Mouse (Mus musculus): ENCODE data around the gene Adam15. TPM values are rescaled to one million over a fixed set of nuclear protein-coding genes. Genes with fewer than 3 reads are reported as not detected.

Adam15 gene
- polyA plus RNA-seq, 1 experiment from 2014 or later: 143 TPM

- Histone ChIP-seq H3K27ac (no peak overlapping the region), H3K36me3 (ENCODE audit: inconsistent target) (peaks cover 27% of the 10 kb centered on the region), H3K4me3 (ENCODE audit: inconsistent target) (no peak overlapping the region), H3K79me2 (ENCODE audit: inconsistent target) (peaks cover 43% of the 10 kb centered on the region)
- 85% methylated on average over 26 of the region's 31 CpGs for WGBS (ENCODE audit: missing documents)
Observed at GRCm38 (mm10) chr3:89379388-89380131, 29.8 kb upstream of the Adam15 start.

DNA sequence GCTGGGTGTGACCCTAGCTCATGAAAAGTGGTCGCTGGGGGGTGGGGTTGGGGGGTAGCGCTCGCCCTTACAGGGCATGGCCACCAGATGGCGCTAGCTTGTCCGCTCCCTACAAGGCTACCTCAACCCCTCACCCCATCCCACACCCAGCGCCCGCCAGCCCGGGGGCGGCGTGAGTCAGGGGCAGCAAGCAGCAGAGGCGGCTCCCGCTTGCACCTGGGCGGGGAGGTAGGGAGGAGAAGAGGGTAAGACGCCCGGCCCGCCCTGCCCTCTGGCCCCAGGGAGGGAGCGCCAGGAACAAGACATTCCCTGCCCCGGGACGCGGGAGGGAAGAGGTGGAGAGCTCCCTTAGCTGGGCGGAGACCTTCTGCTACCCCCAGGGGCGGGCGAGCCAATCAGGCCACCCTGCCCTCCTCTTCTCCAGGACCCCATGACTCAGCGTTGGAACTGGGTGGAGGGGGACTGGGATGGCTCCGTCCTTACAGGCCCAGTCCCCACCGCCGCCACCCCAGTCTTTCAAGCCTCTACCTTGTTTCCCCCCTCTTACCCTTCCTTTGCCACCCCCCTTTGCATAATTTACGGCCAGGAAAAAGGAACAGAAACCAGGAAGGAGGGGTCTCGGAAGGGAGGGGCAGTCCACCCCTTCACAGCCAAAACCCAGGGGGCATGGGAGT is 28.7 kb upstream of the Adam15 start:
- H3K36me3 ChIP-seq (ENCODE audit: inconsistent target): peaks cover 27% of the 10 kb centered on the region
- WGBS (ENCODE audit: missing documents): 12% methylated on average over 26 of the region's 29 CpGs
- peaks cover 33% of the 10 kb centered on the region for H3K79me2 ChIP-seq (ENCODE audit: inconsistent target)
- H3K4me3 ChIP-seq (ENCODE audit: inconsistent target): no peak overlapping the region
- H3K27ac ChIP-seq: no peak overlapping the region

DNA sequence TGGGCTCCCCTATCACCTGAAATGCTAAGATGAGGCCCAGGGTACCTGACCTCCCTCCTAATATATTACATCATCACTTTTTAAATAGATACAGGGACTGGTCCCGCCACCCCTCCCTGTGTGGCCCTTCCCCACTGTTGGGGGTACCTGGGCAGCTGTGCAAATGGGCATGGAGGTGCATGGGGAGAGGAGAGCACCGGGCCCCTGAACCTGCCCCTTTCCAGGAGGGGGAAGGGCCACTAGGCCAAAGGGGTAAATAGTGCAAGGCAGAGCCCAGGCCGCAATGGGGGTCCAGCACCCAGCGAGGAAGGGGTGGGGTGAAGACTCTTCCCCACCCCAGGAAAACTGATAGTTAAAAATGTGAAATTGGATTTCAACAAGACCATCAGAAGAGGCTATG is 28.0 kb upstream of the Adam15 start:
- Histone ChIP-seq H3K4me3 (ENCODE audit: inconsistent target) (no peak overlapping the region), H3K27ac (no peak overlapping the region), H3K36me3 (ENCODE audit: inconsistent target) (peaks cover 27% of the 10 kb centered on the region), H3K79me2 (ENCODE audit: inconsistent target) (peaks cover 26% of the 10 kb centered on the region)
- WGBS (ENCODE audit: missing documents): 82% methylated on average over 4 of the region's 4 CpGs

GRCm38 (mm10) chr3:89373581-89374231 is 23.9 kb upstream of the Adam15 start:
- Histone ChIP-seq H3K4me3 (ENCODE audit: inconsistent target) (no peak overlapping the region), H3K27ac (no peak overlapping the region), H3K36me3 (ENCODE audit: inconsistent target) (no peaks in the 10 kb centered on the region), H3K79me2 (ENCODE audit: inconsistent target) (no peaks in the 10 kb centered on the region)
- 58% methylated on average over 5 of the region's 5 CpGs for WGBS (ENCODE audit: missing documents)

GRCm38 (mm10) chr3:89367338-89367737 is 17.5 kb upstream of the Adam15 start:
- no peak overlapping the region for H3K4me3 ChIP-seq (ENCODE audit: inconsistent target)
- no peak overlapping the region for H3K27ac ChIP-seq
- no peaks in the 10 kb centered on the region for H3K36me3 ChIP-seq (ENCODE audit: inconsistent target)
- WGBS (ENCODE audit: missing documents): 91% methylated on average over 11 of the region's 11 CpGs
- no peaks in the 10 kb centered on the region for H3K79me2 ChIP-seq (ENCODE audit: inconsistent target)

DNA sequence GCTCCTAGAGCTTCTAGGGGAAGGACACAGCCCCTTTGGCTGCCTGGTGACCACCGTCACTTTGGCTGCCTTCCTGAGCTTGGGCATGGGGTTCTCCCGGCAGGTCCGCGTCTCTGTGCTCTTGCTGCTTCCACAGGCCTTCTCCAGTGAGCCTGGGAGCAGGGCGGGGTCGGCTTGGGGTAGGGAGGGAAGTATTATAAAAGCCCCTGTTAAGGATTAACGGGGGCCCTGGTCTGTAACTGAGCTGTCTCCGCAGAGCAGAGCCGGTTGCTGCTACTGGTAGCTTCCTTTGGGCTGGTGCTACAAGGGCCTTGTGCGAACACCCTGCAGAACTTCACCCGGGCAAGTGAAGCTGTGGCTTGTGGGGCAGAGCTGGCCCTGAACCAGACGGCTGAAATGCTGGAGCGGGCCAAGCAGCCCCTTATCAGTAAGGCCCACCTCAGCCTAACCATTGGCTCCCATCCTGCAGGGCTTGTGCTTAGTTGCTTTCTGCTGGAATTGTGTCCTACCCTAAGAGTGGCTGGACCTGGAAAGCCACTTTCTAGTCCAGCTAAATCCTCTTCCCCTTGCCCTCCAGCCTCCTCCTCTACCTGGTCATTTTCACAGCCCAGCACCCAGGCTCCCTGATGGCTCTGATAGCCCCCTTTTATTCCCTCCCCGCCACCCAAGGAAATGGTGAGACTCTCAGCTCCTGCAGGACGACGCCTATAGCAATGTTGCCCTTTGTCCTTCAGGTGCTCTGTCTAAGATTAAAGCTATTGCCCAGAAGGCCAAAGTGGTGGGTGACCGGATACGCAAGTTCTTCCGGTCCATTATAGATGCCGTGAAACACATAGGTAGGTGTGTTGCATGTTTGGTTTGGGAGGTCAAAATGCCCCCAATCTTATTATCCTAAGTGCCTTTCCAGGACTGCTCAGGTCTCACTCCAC is 16.0 kb upstream of the Adam15 start:
- Histone ChIP-seq H3K27ac (no peak overlapping the region), H3K79me2 (ENCODE audit: inconsistent target) (no peaks in the 10 kb centered on the region), H3K36me3 (ENCODE audit: inconsistent target) (no peaks in the 10 kb centered on the region), H3K4me3 (ENCODE audit: inconsistent target) (no peak overlapping the region)
- 86% methylated on average over 20 of the region's 20 CpGs for WGBS (ENCODE audit: missing documents)

GRCm38 (mm10) chr3:89365153-89365485 is 15.3 kb upstream of the Adam15 start, which contains the start of gene Dcst1:
Gene Dcst1 (minus strand): TSS chr3:89365253.
- no peak within 1 kb of the TSS for H3K27ac ChIP-seq
- no peaks in the 10 kb centered on the region for H3K36me3 ChIP-seq (ENCODE audit: inconsistent target)
- WGBS (ENCODE audit: missing documents): 95% methylated on average over 11 of the region's 11 CpGs
- no peak within 1 kb of the TSS for H3K4me3 ChIP-seq (ENCODE audit: inconsistent target)
- no peaks in the 10 kb centered on the region for H3K79me2 ChIP-seq (ENCODE audit: inconsistent target)

DNA sequence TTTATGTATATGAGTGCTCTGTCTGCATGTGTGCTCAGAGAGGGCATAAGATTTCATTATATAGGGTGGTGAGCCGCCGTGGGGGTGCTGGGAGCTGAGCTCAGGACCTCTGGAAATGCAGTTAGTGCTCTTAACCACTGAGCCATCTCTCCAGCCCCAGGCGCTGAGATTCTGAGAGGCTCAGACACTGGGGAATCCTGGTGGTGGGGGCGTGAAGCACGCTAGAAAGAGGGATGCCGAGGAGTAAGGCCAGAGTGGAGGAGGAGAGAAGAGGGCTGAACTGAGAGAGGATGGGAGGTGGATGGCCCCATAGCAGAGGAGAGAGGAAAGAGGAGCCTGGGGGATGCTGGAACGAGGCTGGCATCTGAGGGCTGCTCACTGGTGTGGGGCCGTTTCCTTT is 14.8 kb upstream of the Adam15 start:
- WGBS (ENCODE audit: missing documents): 92% methylated on average over 6 of the region's 8 CpGs
- H3K27ac ChIP-seq: no peak overlapping the region
- no peaks in the 10 kb centered on the region for H3K36me3 ChIP-seq (ENCODE audit: inconsistent target)
- no peaks in the 10 kb centered on the region for H3K79me2 ChIP-seq (ENCODE audit: inconsistent target)
- no peak overlapping the region for H3K4me3 ChIP-seq (ENCODE audit: inconsistent target)

- no peak within 1 kb of the TSS for H3K27ac ChIP-seq
- no peaks in the 10 kb centered on the region for H3K79me2 ChIP-seq (ENCODE audit: inconsistent target)
- no peaks in the 10 kb centered on the region for H3K36me3 ChIP-seq (ENCODE audit: inconsistent target)
- no peak within 1 kb of the TSS for H3K4me3 ChIP-seq (ENCODE audit: inconsistent target)
- 92% methylated on average over 6 of the region's 7 CpGs for WGBS (ENCODE audit: missing documents)
Observed at GRCm38 (mm10) chr3:89361675-89362074, 11.9 kb upstream of the Adam15 start, which contains the start of gene Dcst2. Gene Dcst2 (plus strand): TSS chr3:89361975.

- H3K27ac ChIP-seq: no peak overlapping the region
- 6% methylated on average over 3 of the region's 3 CpGs for WGBS (ENCODE audit: missing documents)
- H3K4me3 ChIP-seq (ENCODE audit: inconsistent target): no peak overlapping the region
- H3K36me3 ChIP-seq (ENCODE audit: inconsistent target): no peaks in the 10 kb centered on the region
- no peaks in the 10 kb centered on the region for H3K79me2 ChIP-seq (ENCODE audit: inconsistent target)
Observed at GRCm38 (mm10) chr3:89360237-89360636, 10.4 kb upstream of the Adam15 start.

DNA sequence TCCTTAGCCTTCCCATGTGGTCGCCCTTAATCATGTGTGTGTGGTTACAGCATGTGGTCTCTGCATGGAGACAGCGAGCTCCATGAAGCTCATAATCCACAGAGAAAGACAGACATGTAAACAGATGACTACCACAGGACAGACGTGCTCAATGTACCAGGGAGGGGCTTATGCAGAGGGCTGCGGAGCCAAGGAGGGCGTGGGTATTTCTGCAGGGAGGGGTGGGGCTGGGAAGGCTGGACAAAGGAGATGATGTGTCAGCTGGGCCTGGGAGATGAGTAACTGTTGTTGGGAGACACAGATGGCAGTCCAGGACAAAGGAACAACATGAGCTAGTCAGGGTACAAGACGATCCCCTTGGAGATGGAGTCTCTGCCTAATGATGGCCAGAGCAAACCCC is 9.8 kb upstream of the Adam15 start:
- no peaks in the 10 kb centered on the region for H3K79me2 ChIP-seq (ENCODE audit: inconsistent target)
- H3K4me3 ChIP-seq (ENCODE audit: inconsistent target): no peak overlapping the region
- H3K36me3 ChIP-seq (ENCODE audit: inconsistent target): no peaks in the 10 kb centered on the region
- 79% methylated on average over 6 of the region's 6 CpGs for WGBS (ENCODE audit: missing documents)
- H3K27ac ChIP-seq: no peak overlapping the region

- no peaks in the 10 kb centered on the region for H3K36me3 ChIP-seq (ENCODE audit: inconsistent target)
- no peaks in the 10 kb centered on the region for H3K79me2 ChIP-seq (ENCODE audit: inconsistent target)
- no peak overlapping the region for H3K4me3 ChIP-seq (ENCODE audit: inconsistent target)
- 84% methylated on average over 9 of the region's 9 CpGs for WGBS (ENCODE audit: missing documents)
- no peak overlapping the region for H3K27ac ChIP-seq
Observed at GRCm38 (mm10) chr3:89356029-89356428, 6.2 kb upstream of the Adam15 start.

- Histone ChIP-seq H3K4me3 (ENCODE audit: inconsistent target) (no peak overlapping the region), H3K79me2 (ENCODE audit: inconsistent target) (no peaks in the 10 kb centered on the region), H3K36me3 (ENCODE audit: inconsistent target) (no peaks in the 10 kb centered on the region), H3K27ac (no peak overlapping the region)
- WGBS (ENCODE audit: missing documents): 85% methylated on average over 6 of the region's 6 CpGs
Observed at GRCm38 (mm10) chr3:89355512-89355902, 5.7 kb upstream of the Adam15 start.

DNA sequence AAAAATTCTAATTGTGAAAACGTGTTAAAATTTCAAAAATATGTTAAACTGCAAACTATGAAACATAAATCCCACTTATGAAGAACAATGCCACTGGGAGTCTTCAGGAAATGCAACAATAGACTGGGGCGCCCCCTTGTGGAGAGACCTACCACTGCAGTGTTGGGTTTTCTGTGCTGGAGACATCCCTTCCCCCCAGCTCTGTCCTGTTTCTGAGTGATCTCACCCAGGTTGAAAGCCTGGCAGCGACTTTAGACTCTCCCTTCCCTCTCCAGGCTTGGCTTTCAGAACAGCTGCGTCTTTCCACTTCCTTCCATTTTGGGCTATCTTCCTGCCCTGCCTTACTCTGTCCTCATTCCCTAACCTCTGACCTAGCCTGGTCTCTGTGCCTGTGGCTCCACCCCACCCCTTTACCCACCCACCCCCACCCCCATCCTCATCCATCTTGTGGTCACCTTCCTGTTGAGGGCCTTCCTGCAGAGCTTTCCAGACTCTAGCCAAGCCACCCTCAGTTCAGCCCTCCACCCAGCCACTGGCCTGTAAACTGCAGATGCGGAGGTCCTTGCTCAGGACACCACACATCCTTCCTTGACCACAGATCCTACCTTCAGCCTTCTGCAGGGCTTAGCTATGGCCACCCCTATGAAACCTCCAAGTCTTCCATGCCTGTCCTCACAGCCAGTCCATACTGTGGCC is 5.2 kb upstream of the Adam15 start:
- H3K27ac ChIP-seq: no peak overlapping the region
- H3K36me3 ChIP-seq (ENCODE audit: inconsistent target): no peaks in the 10 kb centered on the region
- WGBS (ENCODE audit: missing documents): 18% methylated on average over 5 of the region's 5 CpGs
- H3K4me3 ChIP-seq (ENCODE audit: inconsistent target): no peak overlapping the region
- H3K79me2 ChIP-seq (ENCODE audit: inconsistent target): no peaks in the 10 kb centered on the region
